Mouse (Mus musculus) liver, postnatal 0 days (tissue): Measurements from ENCODE around the gene Ptcd1. TPM values are rescaled to one million over a fixed set of nuclear protein-coding genes. Genes with fewer than 3 reads are reported as not detected.
"Not testable (repeated sequence)": the region's sequence is repeated elsewhere in the genome, so short reads cannot be mapped to it uniquely, and the experiment has no call there.

Experiments
- ATAC-seq: fragments of 200-750 bp; cut with Nextera tagmentation; 2 replicates; pipeline ENCODE4 v1.8.0; 2017; ENCODE audit warnings: mild to moderate bottlenecking, moderate library complexity
- DNase-seq: peaks from one replicate; pipeline ENCODE4 v3.0.0-alpha.2; 2016
- H3K27ac ChIP-seq: fragments of 300-500 bp; sonication (generic); 2 replicates; pipeline ENCODE4 v1.5.1; 2014; ENCODE audit warnings: antibody characterized with exemption, moderate library complexity, mild to moderate bottlenecking, low read depth
- H3K27me3 ChIP-seq: fragments of 300-500 bp; sonication (generic); 2 replicates; pipeline ENCODE4 v1.6.1; 2014; ENCODE audit warnings: low read length, control low read depth, mixed read lengths; ENCODE audit not compliant: insufficient read depth
- H3K36me3 ChIP-seq: fragments of 300-500 bp; sonication (generic); replicated peaks from 2 replicates; pipeline ENCODE4 v1.6.1; 2014; ENCODE audit warnings: mild to moderate bottlenecking, control low read depth, low read length, moderate library complexity, mixed read lengths; ENCODE audit not compliant: insufficient read depth
- H3K4me1 ChIP-seq: fragments of 300-500 bp; sonication (generic); 2 replicates; pipeline ENCODE4 v1.6.1; 2014; ENCODE audit warnings: antibody characterized with exemption, mild to moderate bottlenecking, control low read depth; ENCODE audit not compliant: insufficient read depth
- H3K4me2 ChIP-seq: fragments of 300-500 bp; sonication (generic); 2 replicates; pipeline ENCODE4 v1.6.1; 2014; ENCODE audit warnings: low read depth, mild to moderate bottlenecking, low read length, moderate library complexity, mixed read lengths
- H3K4me3 ChIP-seq: fragments of 300-500 bp; sonication (generic); 2 replicates; pipeline ENCODE4 v1.5.1; 2014; ENCODE audit warnings: low read depth, low read length
- H3K9ac ChIP-seq: fragments of 300-500 bp; sonication (generic); replicated peaks from 2 replicates; pipeline ENCODE4 v1.6.1; 2014; ENCODE audit warnings: mild to moderate bottlenecking, moderate library complexity
- H3K9me3 ChIP-seq: fragments of 300-500 bp; sonication (generic); 2 replicates; pipeline ENCODE4 v1.6.1; 2016; ENCODE audit warnings: mild to moderate bottlenecking, control low read depth, low read length, mixed read lengths
- CTCF ChIP-seq: sonication (generic); IDR thresholded peaks from 2 replicates; pipeline ENCODE4 v1.5.1; 2016; ENCODE audit warnings: antibody characterized with exemption, low read depth
- EP300 ChIP-seq: IDR thresholded peaks from 2 replicates; pipeline ENCODE4 v1.6.1; 2016; ENCODE audit warnings: antibody characterized with exemption, low read depth, mild to moderate bottlenecking
- WGBS: fragments of 180-500 bp; shearing (Covaris S2); extraction: QIAGEN DNeasy Blood & Tissue Kit; methylation state at CpG from one replicate; pipeline ENCODE4 v1.1.7; 2014; ENCODE audit not compliant: insufficient replicate concordance; 5-methylcytosine and 5-hydroxymethylcytosine counted together
- polyA plus RNA-seq: library from polyadenylated mRNA; unstranded; fragments of >200 nt; fragmentation: Nextera tagmentation; extraction: Ambion mirVana; gene quantifications from 2 replicates; pipeline ENCODE4 v1.2.1, GENCODE M21; 2015

Gene Ptcd1
- polyA plus RNA-seq, 1 experiment from 2014 or later: 5.5 TPM

DNA sequence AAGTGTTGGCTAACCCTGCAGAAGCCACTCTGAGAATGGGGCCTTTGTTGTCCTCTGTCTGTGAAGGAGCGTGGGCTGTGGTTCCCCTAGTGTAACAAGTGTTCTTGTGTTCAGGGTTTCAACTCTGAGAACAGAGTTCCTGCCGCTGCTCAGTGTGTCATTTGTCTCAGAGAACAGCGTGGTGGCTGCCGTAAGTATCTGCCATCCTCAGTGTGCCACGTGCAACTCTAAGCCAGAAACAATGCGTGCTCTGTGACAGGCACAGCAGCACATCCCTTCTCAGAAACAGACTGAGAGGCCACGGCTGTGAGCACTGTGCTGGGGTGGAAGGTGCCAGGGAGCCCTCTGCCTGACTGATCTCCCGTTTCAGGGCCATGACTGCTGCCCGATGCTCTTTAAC lies 62.6 kb downstream of the Ptcd1 start:
- TF ChIP-seq CTCF (no peak), EP300 (no peak)
- no peak overlapping the region for H3K27ac ChIP-seq
- 93% methylated on average over 9 of the region's 9 CpGs for WGBS
- H3K4me3 ChIP-seq: no peak overlapping the region
- H3K27me3 ChIP-seq: no peaks in the 10 kb centered on the region
- no peaks in the 10 kb centered on the region for H3K9me3 ChIP-seq
- DNase-seq: no peak
- H3K4me1 ChIP-seq: no peaks in the 10 kb centered on the region
- no peak overlapping the region for H3K4me2 ChIP-seq
- H3K9ac ChIP-seq: no peak overlapping the region
- ATAC-seq: no peak
- H3K36me3 ChIP-seq: peaks cover 79% of the 10 kb centered on the region

DNA sequence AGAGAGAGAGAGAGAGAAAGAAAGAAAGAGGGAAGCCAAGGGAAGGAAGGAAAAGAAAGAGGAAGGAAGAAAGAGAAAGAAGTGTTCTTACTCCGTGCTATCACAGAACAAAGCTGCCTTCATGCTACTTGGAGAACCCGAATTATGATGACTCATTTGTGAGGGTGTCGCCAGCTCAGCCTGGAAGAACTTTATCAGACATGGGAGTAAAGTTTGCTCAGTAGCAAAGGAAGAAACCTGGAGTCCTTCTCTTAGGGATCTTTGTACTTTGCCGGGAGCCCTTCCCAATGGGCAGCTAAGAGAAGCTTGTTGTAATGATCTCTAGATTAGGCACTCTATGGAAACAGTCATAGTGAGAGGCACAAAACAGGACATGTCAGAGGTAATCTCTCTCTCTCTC lies 64.2 kb downstream of the Ptcd1 start:
- Histone ChIP-seq H3K4me2 (no peak overlapping the region), H3K27me3 (no peaks in the 10 kb centered on the region), H3K36me3 (peaks cover 80% of the 10 kb centered on the region), H3K4me3 (no peak overlapping the region), H3K9me3 (no peaks in the 10 kb centered on the region), H3K9ac (no peak overlapping the region), H3K4me1 (no peaks in the 10 kb centered on the region), H3K27ac (no peak overlapping the region)
- WGBS: 69% methylated on average over 4 of the region's 4 CpGs
- ATAC-seq (no peak), DNase-seq (no peak)
- TF ChIP-seq EP300: no peak
- no peak for TF ChIP-seq CTCF

DNA sequence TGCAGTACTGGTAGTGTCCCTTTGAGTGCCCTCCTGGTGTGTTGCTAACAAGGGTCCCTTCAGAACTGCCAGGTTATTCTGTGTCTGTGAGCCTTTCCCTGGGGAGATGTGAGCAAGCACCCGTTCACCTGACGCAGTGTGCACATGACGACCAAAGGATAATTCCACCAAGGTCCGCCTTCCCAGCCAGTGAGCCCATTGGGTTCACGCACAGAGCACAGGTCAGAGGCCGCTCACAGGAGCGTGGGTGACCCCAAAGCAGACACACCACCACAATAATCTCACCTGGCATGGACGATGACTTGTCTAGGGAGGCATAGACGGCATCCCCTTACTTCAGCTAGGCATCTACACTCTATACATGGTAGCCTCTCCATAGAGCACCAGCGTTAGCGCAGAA lies 65.5 kb downstream of the Ptcd1 start:
- not testable (repeated sequence) for H3K4me1 ChIP-seq, H3K9ac ChIP-seq, H3K27me3 ChIP-seq, H3K4me3 ChIP-seq, ATAC-seq, H3K9me3 ChIP-seq, H3K4me2 ChIP-seq, H3K27ac ChIP-seq, DNase-seq
- 90% methylated on average over 11 of the region's 11 CpGs for WGBS
- peaks cover 81% of the 10 kb centered on the region for H3K36me3 ChIP-seq

DNA sequence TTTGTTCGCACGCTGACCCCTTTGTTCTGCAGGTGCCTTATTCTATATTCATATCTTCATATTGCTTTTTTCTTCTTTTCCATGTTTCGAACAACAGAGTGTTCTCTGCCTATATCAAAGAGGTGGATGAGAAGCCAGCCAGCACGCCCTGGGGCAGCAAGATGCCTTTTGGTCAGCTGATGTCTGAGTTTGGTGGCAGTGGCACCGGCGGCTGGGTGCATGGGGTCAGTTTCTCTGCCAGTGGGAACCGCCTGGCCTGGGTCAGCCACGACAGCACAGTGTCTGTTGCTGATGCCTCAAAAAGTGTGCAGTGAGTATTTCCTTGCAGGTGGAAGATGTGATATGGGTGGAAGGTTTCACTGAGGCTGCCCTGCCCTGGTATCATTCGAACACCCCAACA lies 65.9 kb downstream of the Ptcd1 start:
- peaks cover 81% of the 10 kb centered on the region for H3K36me3 ChIP-seq
- no peak for ATAC-seq
- WGBS: 86% methylated on average over 9 of the region's 9 CpGs

DNA sequence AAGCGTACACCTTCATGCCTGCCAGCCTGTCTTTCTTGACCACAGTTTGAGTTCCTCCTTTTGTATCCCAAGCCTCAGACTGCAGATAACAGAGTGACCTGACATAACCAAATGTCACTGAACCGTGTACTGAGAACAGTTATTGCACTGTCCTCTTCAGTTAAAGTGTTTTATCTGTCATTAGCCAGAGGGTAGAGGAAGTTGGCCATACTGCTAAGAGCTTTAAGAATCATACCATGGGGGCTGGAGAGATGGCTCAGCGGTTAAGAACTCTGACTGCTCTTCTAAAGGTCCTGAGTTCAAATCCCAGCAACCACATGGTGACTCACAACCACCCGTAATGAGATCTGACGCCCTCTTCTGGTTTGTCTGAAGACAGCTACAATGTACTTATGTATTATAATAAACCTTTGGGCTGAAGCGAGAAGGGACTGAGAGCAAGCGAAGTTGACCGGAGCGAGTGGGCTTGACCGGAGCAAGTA lies 68.5 kb downstream of the Ptcd1 start:
- 73% methylated on average over 10 of the region's 10 CpGs for WGBS
- Histone ChIP-seq H3K27me3 (no peaks in the 10 kb centered on the region), H3K27ac (no peak overlapping the region), H3K9ac (no peak overlapping the region), H3K9me3 (no peaks in the 10 kb centered on the region), H3K36me3 (peaks cover 79% of the 10 kb centered on the region), H3K4me2 (no peak overlapping the region), H3K4me3 (no peak overlapping the region), H3K4me1 (no peaks in the 10 kb centered on the region)
- DNase-seq (no peak), ATAC-seq (peak; percentile 43; the same call in 1 of the 2 replicates)
- TF ChIP-seq EP300 (no peak), CTCF (no peak)

More for the DNA sequence above, 65.9 kb downstream of the Ptcd1 start:
- no peak for DNase-seq
- H3K4me3 ChIP-seq: no peak overlapping the region
- H3K27ac ChIP-seq: no peak overlapping the region
- no peak overlapping the region for H3K4me2 ChIP-seq
- no peak overlapping the region for H3K9ac ChIP-seq
- no peaks in the 10 kb centered on the region for H3K4me1 ChIP-seq
- no peaks in the 10 kb centered on the region for H3K9me3 ChIP-seq
- no peak for TF ChIP-seq EP300
- no peaks in the 10 kb centered on the region for H3K27me3 ChIP-seq

Other genes with a start within 250 kb of the Ptcd1 start
- 2.1 and 2.2 TPM in 2 replicates for gene Smurf1, start 201.3 kb downstream of the Ptcd1 start, polyA plus RNA-seq
- gene Gm4871, start 134.4 kb downstream of the Ptcd1 start, polyA plus RNA-seq: not detected in 2 replicates
- not detected in 2 replicates for gene 1700018F24Rik, start 124.1 kb downstream of the Ptcd1 start, polyA plus RNA-seq
- 49.1 and 51.1 TPM in 2 replicates for gene Arpc1a, start 83.3 kb downstream of the Ptcd1 start, polyA plus RNA-seq
- gene Kpna7, start 83.1 kb downstream of the Ptcd1 start, polyA plus RNA-seq: not detected in 2 replicates
- 157 and 181 TPM in 2 replicates for gene Arpc1b, start 52.9 kb downstream of the Ptcd1 start, polyA plus RNA-seq
- 32.5 and 34.0 TPM in 2 replicates for gene Pdap1, start 26.9 kb downstream of the Ptcd1 start, polyA plus RNA-seq
- 94.8 and 97.2 TPM in 2 replicates for gene Bud31, start 26.7 kb downstream of the Ptcd1 start, polyA plus RNA-seq
- 18.1 and 19.3 TPM in 2 replicates for gene Cpsf4, start 105 bp upstream of the Ptcd1 start, polyA plus RNA-seq
- 411 and 425 TPM in 2 replicates for gene Atp5j2, start 25.0 kb upstream of the Ptcd1 start, polyA plus RNA-seq
- 5.0 and 5.5 TPM in 2 replicates for gene Zkscan14, start 34.8 kb upstream of the Ptcd1 start, polyA plus RNA-seq
- gene Zkscan5, start 37.5 kb upstream of the Ptcd1 start, polyA plus RNA-seq: 2.8 and 3.8 TPM in 2 replicates
- 25.4 and 27.4 TPM in 2 replicates for gene Zfp655, start 64.6 kb upstream of the Ptcd1 start, polyA plus RNA-seq
- gene Zscan25, start 113.4 kb upstream of the Ptcd1 start, polyA plus RNA-seq: 0.22 and 0.25 TPM in 2 replicates
- 1.0 and 1.2 TPM in 2 replicates for gene Cyp3a57, start 178.2 kb upstream of the Ptcd1 start, polyA plus RNA-seq